Mouse (Mus musculus) retina, embryonic 14.5 days (tissue): Measurements from ENCODE around the gene Prdm1.

Source experiments
- DNase-seq: peaks from one replicate; pipeline ENCODE4 v3.0.0-alpha.2; 2015; ENCODE audit warnings: low spot score

Prdm1 gene

DNA sequence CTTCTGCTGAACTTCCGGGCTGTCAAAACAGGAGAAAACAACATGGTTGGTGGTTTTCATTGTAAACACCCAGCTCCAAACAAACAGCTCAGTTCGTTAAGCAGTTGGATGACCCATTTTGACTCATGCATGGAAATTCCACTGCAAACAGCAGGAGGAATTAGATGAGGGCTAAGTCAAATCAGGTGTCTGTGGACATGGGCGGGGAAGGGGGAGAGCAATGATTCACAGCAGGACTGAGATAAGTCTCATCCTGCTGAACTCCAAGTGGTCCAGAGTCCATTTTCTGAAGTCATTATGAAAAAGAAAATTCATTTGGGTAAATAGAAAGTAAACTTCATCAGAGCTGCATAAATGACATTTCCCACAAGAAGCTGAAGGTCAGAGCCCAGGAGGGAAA lies 108.1 kb downstream of the Prdm1 start:
- DNase-seq: no peak

- no peak for DNase-seq
Measured at GRCm38 (mm10) chr10:44418901-44419300, 109.4 kb downstream of the Prdm1 start.

DNA sequence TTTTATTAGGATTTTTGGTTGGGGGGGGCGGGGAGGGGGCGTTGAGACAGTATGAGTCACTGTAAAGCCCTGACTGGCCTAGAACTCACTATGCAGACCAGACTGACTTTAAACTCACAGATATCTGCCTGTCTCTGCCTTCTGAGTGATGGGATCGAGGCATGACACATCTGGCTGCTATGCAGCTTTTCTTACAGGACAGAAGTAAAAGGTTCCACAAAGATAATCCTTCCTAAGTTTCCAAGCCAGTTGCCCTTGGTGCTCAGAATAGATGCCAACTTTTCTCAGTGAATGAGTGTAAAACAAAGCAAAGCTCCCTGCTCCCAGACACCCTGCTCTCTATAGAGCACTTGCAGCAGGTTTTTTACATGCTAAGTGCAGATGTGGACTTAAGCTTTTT lies 112.7 kb downstream of the Prdm1 start:
- no peak for DNase-seq

- no peak for DNase-seq
Measured at GRCm38 (mm10) chr10:44409958-44410357, 118.3 kb downstream of the Prdm1 start.

DNA sequence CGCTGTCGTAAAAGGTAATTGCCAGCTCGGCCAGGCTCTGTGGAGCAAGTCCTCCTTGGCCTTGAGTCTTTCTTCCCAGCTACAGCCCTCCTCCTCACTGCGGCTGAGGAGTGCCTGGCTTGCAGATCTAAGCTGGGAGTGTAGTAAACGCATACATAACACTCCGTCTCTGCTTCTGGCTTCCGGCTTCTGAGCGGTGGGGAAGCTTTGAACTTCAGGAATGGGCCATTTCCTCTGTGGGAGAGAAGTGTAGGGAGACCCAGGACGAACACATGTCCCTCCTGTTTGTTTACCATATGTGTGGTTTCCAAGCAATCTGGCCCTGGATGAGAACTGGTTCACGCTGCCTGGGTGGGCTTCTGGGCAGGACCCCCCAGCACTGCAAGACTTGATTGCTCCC lies 119.2 kb downstream of the Prdm1 start:
- DNase-seq: no peak

- DNase-seq: no peak
Measured at GRCm38 (mm10) chr10:44403415-44403814, 124.9 kb downstream of the Prdm1 start.

- no peak for DNase-seq
Measured at GRCm38 (mm10) chr10:44401600-44401999, 126.7 kb downstream of the Prdm1 start.

DNA sequence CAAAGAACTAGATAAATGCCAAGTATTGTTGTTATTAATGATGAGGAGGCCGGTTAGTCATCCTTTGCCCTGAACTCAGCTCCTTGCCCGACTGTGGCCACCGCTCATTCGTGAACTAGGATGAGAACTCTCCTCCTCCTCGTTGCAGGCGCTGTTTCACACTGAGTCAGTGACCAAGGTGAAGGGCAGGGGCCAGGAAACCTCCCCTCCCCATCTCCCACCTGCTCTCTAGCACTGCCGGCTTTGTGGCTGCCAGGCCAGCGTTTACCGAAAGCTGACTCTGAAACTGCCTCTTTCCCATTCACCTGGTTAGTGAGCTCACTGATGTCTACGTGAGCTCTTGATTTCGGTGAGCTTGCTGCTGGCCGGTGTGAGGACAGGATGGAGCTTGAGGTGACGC lies 127.7 kb downstream of the Prdm1 start:
- no peak for DNase-seq

DNA sequence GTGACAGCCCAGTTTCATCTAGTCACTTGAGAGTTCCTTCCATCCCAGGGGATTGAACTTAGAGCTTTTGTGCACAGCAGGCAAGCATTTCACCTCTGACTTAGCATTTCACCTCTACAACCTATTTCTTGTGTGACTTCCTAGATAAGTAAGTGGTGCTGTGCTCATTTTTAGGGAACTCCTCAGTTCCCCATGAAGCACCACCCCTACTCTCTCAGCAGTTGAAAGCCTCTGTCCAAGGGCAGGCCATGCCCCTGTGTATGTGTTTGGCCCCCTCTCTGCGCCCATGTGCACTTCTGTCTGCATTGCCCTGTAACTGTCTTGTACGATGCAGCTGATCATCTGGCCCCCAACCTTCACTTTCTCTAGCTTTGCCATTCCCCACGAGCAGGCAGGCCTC lies 128.2 kb downstream of the Prdm1 start:
- no peak for DNase-seq

GRCm38 (mm10) chr10:44392855-44393254 lies 135.4 kb downstream of the Prdm1 start:
- no peak for DNase-seq

GRCm38 (mm10) chr10:44391509-44392290 lies 136.6 kb downstream of the Prdm1 start:
- no peak for DNase-seq

DNA sequence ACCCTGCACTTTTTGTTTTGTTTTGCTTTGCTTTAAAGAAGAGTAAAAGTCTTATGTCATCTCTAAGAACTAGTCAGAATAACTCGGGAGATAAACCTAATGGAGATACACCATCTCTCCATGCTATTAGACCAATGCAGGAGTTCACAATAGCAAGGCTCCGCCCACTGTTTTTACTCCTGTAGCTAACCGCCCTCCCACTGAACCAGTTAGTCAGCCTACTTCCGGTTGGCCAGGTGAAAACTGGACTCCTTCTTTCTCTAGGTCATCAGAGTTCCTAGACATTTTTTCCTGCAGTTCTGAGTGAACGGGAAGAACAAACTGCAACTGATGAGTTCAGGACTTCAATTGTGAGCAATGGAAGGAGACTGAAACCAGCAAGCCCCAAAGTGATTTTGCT lies 138.0 kb downstream of the Prdm1 start:
- DNase-seq: no peak

DNA sequence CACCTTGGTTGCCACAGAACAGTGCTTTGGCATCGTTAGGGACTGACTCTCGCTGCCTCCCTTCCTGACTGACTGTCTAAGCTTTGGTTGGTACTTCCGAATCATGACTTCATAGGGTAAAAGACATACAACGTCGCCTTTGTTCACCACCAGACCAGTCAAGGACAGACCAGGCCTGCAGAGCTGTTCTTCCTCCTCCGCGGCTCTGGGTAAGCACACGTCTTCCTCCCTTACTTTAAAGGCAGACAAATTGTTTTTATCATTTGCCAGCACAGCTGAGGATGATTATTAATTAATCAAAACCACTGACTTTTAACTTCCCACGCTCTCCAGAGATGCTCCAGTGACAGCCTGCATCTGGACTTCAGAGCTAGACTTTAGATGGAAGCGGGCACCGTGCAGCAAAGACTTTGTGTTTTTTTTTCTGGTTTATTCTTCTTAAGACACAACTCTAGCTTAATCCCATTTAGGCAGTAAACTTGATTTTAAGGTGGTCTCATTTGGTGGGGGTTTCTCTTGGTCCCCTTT lies 139.5 kb downstream of the Prdm1 start:
- no peak for DNase-seq
